Mouse (Mus musculus): ENCODE results near the gene Zbtb16.

- TF ChIP-seq GATA1 (IDR thresholded peaks at IDR 0.05; ENCODE audit: low read length) (no peak), TAL1 (IDR thresholded peaks at IDR 0.05; ENCODE audit: low read length) (no peak)
Measured at GRCm38 (mm10) chr9:48795095-48795494, 40.9 kb downstream of the Zbtb16 start.
